Mouse (Mus musculus) kidney, adult 8-10 months (tissue): ENCODE measurements at regions not wholly inside any gene's neighbourhood (a gene's known extent, or its start where the extent isn't known, plus 50 kb on each side); places are given as distances from the start of the nearest gene placed in this dataset.

ENCODE experiments used
- DNase-seq, 2 experiments: peaks; one replicate each; pipeline ENCODE4 v3.0.0; 2022

DNA sequence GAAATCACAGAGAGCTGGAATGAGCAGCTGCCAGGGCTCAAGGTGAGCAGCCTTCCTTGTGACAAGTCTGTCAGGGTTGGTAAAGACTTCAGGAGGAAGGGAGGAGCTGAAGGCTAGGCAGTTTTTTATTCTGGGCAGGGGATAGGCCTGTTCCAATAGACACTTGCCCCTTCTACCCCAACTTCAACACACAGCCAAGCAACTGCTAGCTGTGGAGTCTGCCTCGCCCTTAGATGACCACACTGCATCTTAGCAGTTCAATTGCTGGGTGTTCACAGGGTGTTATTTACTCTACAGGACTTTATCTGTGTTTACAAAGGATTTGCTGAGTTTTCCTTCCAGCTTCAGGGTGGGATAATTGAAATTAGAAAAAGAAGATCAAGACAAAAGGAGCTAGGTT lies 128.2 kb upstream of the Marcks start:
- no peak for DNase-seq

GRCm38 (mm10) chr10:37260791-37261488 lies 122.2 kb upstream of the Marcks start:
- no peak for DNase-seq

DNA sequence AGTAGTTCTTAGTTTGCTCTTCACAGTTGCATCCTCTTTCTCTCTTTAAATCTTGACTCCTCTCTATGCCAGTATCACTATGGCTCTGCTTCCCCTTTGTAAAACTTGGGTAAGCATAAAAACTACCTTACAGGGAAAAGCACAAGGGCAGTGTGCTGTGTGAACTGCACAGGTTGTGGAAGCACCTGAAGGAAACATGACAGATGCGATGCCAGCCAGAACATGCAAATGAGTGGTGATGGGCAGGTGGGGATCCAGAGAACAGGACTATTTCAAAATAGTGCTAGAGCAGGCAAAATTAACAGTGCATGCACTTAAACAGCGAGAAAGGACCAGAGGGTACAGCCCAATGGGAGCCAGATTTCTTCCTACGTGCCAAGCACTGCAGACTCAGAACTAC lies 120.5 kb upstream of the Marcks start:
- no peak for DNase-seq

DNA sequence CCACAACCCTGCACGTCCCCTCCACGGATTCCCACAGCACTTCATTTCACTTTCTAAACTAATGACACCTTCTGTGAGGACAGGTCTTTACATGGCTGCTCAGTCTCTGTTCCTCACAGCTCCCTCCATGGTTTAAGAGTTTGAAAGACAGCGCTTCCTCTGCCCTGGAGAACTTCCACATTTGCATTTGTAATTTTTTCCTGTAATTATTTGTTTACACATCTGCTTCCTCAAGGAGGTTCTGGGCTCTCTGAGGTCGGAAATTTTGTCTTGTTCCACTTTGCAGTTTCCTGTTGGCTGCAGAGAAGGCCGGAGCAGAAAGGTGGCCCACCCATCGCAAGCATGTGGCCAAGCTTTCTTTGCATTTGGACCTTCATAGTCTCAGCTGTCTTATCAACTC lies 118.8 kb upstream of the Marcks start:
- no peak for DNase-seq

DNA sequence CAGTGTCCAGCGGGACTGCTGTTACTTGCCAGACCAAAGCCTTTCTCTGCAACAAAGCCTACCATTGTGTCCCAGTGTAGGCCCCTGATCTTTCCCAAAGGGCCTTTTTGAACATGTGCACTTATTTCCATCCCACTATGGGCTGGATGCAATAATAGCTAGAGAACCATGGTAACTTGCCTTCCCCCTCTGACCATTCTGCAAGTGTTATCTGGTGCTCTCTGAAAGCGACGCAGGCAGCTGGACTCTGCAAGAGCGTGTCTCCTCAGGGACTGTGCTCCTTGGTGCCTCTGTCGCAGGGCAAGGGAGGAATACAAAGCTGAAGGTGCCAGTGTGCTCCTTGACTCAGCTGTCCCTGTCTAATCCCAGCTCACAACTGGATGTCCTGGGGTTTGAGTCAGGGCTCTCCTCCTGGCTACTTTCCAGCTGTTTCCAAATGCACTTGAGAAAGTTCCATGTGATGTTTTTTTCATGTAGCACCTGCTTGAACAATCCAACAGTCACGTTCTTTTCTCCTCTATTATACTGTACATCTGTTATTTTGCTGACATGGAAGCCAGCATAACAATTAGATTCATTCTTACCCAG lies 112.3 kb upstream of the Marcks start:
- DNase-seq, result no peak

GRCm38 (mm10) chr10:37250157-37250556 lies 111.4 kb upstream of the Marcks start:
- peak in 1 of 2 experiments; percentile 47 for DNase-seq

DNA sequence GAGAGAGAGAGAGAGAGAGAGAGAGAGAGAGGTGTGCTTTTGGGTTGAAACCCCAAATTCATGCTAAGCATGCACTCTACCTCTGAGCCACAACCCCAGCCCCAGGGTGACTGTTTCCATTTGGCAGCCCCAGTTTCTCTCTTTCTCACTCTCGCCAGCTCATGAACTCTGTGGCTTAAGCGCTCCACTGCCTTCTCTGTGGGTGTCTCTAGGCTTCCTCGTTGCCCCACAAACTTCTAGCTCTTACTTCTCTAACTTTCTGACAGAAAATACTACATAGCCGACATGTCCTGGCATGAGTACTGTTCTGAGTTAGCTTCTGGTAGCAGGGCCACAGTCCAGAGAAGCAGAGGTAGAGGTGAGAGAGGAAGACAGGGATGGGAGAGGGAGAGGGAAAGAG lies 110.8 kb upstream of the Marcks start:
- DNase-seq, result no peak

- no peak for DNase-seq
These were observed 108.4 kb upstream of the Marcks start for GRCm38 (mm10) chr10:37247121-37247520.

DNA sequence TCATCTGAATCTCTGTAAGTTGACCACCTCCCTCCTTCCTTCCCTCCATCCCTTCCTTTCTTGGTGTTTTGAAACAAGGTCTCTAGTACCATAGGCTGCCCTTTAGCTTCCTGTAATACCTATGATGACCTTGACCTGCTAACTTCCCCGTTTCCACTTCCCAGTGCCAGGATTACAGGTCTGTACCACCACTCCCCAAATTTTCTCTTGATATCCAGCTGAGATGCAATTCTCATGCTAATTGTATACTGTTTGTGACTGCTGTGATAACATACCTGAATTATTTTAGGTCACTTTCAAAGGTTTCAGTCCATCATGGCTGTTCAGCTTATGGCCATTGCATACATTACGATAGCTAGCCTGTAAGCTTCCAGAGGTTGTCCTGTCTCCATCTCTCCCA lies 104.4 kb upstream of the Marcks start:
- DNase-seq, result no peak

GRCm38 (mm10) chr10:37241821-37242263 lies 103.1 kb upstream of the Marcks start:
- no peak for DNase-seq

DNA sequence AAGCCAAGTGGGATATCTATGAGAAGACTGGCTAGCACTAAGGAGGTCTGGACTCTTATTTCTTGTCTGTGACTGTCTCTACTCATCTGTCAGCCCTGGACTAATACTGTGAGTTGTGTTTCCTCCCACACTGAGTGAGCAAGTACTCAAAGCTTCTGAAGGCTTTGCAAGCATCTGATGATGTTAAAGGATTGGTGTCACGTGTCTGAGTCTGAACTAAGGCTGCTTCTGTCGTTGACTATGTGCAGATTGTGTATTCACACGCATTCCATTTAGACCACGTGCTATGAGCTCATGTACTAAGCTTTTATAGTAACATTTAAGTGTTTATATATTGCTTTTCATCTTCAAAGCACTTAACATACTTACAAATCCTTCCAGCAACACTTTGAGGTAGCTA lies 101.9 kb upstream of the Marcks start:
- no peak for DNase-seq

- no peak for DNase-seq
These were observed 101.5 kb upstream of the Marcks start for GRCm38 (mm10) chr10:37240201-37240600.

GRCm38 (mm10) chr10:37236001-37236822 lies 97.5 kb upstream of the Marcks start:
- no peak for DNase-seq

DNA sequence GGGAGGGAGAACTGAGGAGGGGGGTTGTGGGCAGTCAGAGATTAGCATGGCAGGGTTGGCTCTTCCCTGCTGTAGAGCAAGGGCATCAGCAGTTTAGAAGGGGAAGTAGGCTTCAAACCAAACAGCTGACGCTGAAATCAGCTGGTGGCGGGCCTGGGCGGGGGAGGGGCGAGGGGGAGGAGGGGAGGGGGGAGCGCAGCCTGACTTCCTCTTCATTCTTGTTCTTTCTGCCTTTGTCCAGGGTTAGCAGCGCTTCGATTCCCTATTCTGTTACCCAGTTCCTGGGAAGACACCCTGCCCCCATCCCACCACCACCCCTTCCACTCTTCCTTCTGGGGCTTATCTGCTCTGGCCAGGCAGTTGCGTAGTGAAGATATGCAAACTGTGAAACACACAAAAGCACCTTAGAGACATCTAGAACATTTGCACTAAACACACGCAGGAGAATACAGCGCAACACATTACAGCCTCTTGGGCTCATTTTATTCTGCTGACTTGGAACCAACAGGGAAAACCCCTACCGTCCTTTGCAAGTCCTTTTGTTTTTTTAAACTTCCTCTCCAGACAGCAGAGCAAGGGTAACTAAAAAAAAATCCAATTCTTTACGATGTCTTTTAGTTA lies 93.3 kb upstream of the Marcks start:
- no peak for DNase-seq

GRCm38 (mm10) chr10:37231159-37231558 lies 92.4 kb upstream of the Marcks start:
- DNase-seq, result no peak

- DNase-seq, result no peak
These were observed 89.2 kb upstream of the Marcks start for GRCm38 (mm10) chr10:37227889-37228288.

DNA sequence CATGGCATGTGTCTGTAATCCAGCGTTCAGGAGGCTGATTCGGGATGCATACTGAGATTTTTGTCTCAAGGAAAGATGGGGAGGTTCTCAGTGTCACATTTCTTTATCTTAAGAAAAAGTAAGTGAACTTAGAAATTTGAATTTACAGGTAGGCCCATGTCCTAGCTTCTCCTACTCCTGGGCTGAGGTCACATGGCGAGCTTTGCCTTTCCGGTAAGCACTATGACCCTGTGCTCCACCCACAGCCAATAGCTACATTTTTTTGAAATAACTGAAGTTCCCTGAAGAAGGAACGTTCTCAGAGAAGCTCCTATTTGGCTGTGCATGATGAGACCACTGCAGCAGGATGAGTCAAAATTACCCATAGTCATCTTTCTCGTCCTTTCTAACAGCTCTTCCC lies 83.0 kb upstream of the Marcks start:
- DNase-seq, result no peak

GRCm38 (mm10) chr10:37220434-37220833 lies 81.7 kb upstream of the Marcks start:
- DNase-seq, result no peak

- DNase-seq, result peak in 1 of 2 experiments; percentile 32
These were observed 81.2 kb upstream of the Marcks start for GRCm38 (mm10) chr10:37219936-37220335.

GRCm38 (mm10) chr10:37219381-37219780 lies 80.7 kb upstream of the Marcks start:
- DNase-seq, result no peak

- DNase-seq, result no peak
These were observed 75.9 kb upstream of the Marcks start for GRCm38 (mm10) chr10:37214656-37215055.

DNA sequence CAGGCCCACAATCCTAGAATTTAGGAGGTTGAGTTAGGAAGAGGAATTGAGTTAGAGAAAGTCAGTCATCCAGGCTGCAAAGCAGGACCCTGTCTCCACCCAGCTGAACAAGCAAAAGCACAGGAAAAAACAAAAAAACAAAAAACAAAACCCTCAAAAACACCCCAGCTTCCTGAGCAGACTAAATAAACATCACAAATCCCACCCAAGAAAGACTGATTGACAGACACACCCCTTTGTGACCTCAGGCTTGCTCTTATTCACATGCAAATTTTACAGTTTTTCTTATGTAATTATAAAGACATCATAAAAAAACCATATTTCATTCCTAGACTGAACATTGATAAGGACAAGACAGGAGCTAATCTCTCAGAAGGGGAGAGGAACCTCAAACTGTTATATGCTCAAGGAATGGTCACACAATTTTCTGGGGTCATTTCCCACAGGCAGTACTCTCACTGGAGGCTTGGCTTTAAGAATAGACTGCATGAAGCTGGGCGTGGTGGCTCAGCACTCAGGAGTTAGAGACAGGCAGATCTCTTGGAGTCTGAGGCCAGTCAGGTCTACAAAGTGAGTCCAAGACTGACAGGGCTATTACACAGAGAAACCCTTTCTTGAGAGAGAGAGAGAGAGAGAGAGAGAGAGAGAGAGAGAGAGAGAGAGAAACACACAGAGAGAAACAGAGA lies 73.8 kb upstream of the Marcks start:
- DNase-seq, result no peak

DNA sequence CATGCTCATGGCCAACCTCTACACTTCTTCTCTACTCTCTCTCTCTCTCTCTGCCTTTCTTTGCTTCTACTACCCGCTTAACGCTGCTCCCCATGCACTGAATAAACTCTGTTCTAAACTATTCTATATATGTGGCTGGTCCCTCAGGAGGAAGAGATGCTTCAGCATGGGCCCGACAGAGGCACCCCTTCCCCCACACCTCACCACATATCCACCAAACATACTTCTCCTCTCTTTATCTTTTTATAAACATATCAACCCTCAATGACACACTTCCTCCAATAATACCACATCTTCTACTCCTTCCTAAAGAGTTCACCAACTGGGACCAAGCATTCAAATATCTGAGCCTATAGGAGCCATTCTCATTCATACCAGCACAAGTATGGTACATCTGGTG lies 72.6 kb upstream of the Marcks start:
- DNase-seq, result no peak
